Mouse (Mus musculus): Measurements from ENCODE around the gene Cldn5. TPM values are rescaled to one million over a fixed set of nuclear protein-coding genes. Genes with fewer than 3 reads are reported as not detected.
A peak's percentile ranks its signal among the peaks of the same experiment; 100 is the strongest.

Gene Cldn5
- polyA plus RNA-seq, 1 experiment from 2014 or later, result 130 TPM

DNA sequence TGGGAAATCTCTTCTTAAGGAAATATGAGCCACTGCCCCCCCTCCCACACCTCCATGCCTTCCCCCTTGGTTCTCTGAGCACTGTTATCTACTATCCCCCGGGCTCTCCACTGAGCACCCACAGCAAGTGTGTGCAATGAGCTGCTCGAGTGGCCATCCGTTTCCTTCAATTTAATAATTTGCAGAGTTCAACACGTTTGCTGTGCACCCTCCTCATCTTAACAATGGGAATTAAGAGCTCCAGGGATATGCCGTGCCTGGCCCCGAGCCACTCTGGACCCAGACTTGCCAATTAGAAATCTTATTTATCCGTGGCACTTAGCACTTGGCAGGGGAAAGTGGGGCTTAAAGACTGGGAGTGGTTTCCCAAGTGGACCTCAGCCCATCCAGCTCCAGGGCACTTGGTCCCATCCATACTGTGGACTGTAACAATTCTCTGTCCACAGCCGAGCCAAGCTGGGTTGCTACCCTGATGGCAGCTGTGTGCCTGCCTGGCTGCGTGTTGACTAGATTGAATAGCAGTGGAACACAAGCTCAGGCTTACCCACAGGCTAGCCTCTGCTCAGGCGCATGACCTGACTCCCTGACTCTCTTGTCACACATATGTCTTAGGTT lies 24.7 kb upstream of the Cldn5 start:
- peak; percentile 80 for ATAC-seq (ENCODE audit: low read depth)
- H3K27me3 ChIP-seq (ENCODE audit: control insufficient read depth, insufficient read depth, low read depth, low read length), result no peaks in the 10 kb centered on the region
- H3K36me3 ChIP-seq (ENCODE audit: control insufficient read depth, insufficient read depth, low read length), result no peaks in the 10 kb centered on the region
- no peaks in the 10 kb centered on the region for H3K9me3 ChIP-seq (ENCODE audit: control insufficient read depth, low read length)
- peaks cover 19% of the 10 kb centered on the region for H3K4me1 ChIP-seq (replicated peaks; ENCODE audit: control insufficient read depth, insufficient read depth, low read length)
- no peak overlapping the region for H3K9ac ChIP-seq (ENCODE audit: low read length)
- H3K4me3 ChIP-seq (ENCODE audit: low read length), result no peak overlapping the region
- no peak overlapping the region; the same call in 1 of the 2 replicates for H3K4me2 ChIP-seq (ENCODE audit: low read depth, low read length)
- H3K27ac ChIP-seq (ENCODE audit: low read length), result peak overlapping the region; percentile 59
- WGBS, result 48% methylated on average over 10 of the region's 10 CpGs

DNA sequence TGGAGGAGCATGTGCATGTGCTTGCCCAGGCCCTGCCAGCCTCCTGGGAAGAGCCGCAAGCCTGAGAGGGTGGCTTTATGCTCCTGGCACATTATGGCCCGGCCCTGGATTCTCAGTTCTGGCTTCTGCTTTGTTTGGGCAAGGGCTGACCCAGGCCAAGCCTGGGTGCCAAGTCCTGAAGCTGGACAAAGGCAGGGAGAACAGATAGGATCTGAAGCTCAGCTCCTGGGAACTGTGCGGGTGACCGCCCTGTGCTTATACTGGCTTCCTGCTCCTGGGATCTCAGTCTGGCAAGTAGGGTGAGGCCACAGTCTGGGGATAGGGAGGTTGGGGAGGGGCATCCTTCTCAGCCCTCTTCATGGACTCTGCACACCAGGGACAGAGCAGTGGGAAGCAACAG lies 14.9 kb upstream of the Cldn5 start:
- Histone ChIP-seq H3K27me3 (ENCODE audit: control insufficient read depth, insufficient read depth, low read depth, low read length) (no peaks in the 10 kb centered on the region), H3K9me3 (ENCODE audit: control insufficient read depth, low read length) (no peaks in the 10 kb centered on the region), H3K4me1 (replicated peaks; ENCODE audit: control insufficient read depth, insufficient read depth, low read length) (no peaks in the 10 kb centered on the region), H3K27ac (ENCODE audit: low read length) (no peak overlapping the region), H3K4me3 (ENCODE audit: low read length) (no peak overlapping the region), H3K9ac (ENCODE audit: low read length) (no peak overlapping the region), H3K4me2 (ENCODE audit: low read depth, low read length) (no peak overlapping the region), H3K36me3 (ENCODE audit: control insufficient read depth, insufficient read depth, low read length) (no peaks in the 10 kb centered on the region)
- peak; percentile 47; the same call in 1 of the 2 replicates for ATAC-seq (ENCODE audit: low read depth)
- 84% methylated on average over 4 of the region's 4 CpGs for WGBS

DNA sequence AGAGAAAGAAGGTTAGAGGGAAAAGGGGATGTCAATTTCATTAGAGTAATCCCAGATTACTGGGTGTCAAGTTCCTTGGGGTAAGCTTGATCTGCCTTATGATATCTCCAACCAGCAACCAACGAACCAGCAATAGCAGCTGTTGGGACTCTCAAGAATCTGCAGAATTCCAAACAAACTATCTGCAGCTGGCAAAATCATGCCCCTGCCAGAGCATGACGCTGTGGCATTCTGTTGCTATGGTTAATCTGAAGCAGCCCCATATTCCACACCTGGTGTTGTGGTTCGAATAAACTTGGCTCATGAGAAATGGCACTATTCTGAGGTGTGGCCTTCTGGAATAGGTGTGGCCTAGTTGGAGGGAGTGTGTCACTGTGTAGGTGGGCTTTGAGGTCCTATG lies 13.7 kb upstream of the Cldn5 start:
- H3K4me3 ChIP-seq (ENCODE audit: low read length), result no peak overlapping the region
- H3K27me3 ChIP-seq (ENCODE audit: control insufficient read depth, insufficient read depth, low read depth, low read length), result no peaks in the 10 kb centered on the region
- H3K4me2 ChIP-seq (ENCODE audit: low read depth, low read length), result no peak overlapping the region
- no peaks in the 10 kb centered on the region for H3K36me3 ChIP-seq (ENCODE audit: control insufficient read depth, insufficient read depth, low read length)
- no peaks in the 10 kb centered on the region for H3K9me3 ChIP-seq (ENCODE audit: control insufficient read depth, low read length)
- no peak for ATAC-seq (ENCODE audit: low read depth)
- WGBS, result 63% methylated on average over 3 of the region's 3 CpGs
- no peak overlapping the region for H3K27ac ChIP-seq (ENCODE audit: low read length)
- no peak overlapping the region for H3K9ac ChIP-seq (ENCODE audit: low read length)
- H3K4me1 ChIP-seq (replicated peaks; ENCODE audit: control insufficient read depth, insufficient read depth, low read length), result no peaks in the 10 kb centered on the region

- H3K27ac ChIP-seq (ENCODE audit: low read length), result no peak overlapping the region; the same call in 1 of the 2 replicates
- H3K4me2 ChIP-seq (ENCODE audit: low read depth, low read length), result no peak overlapping the region
- no peaks in the 10 kb centered on the region for H3K36me3 ChIP-seq (ENCODE audit: control insufficient read depth, insufficient read depth, low read length)
- no peak for ATAC-seq (ENCODE audit: low read depth)
- no peaks in the 10 kb centered on the region for H3K27me3 ChIP-seq (ENCODE audit: control insufficient read depth, insufficient read depth, low read depth, low read length)
- H3K4me3 ChIP-seq (ENCODE audit: low read length), result no peak overlapping the region
- WGBS, result 51% methylated on average over 4 of the region's 4 CpGs
- no peaks in the 10 kb centered on the region for H3K9me3 ChIP-seq (ENCODE audit: control insufficient read depth, low read length)
- H3K9ac ChIP-seq (ENCODE audit: low read length), result no peak overlapping the region
- H3K4me1 ChIP-seq (replicated peaks; ENCODE audit: control insufficient read depth, insufficient read depth, low read length), result no peaks in the 10 kb centered on the region
Measured at GRCm38 (mm10) chr16:18766390-18766789, 10.3 kb upstream of the Cldn5 start.

DNA sequence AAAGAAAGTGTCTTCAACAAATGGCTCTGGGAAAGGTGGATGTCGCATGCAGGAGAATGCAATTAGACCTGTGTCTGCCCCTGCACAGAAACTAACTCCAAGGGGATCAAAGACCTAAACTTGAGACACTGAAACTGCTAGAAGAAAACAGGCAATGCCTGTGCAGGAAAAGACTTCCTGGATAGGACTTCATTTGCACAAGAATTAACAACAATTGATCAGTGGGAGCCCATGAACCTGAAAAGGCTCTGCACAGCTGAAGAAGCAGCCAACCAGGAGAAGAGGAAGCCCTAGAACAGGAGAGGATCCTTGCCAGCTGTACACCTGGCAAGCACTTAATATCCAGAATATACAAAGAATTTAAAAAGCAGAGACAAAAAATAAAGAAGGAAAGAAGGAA lies 7.1 kb upstream of the Cldn5 start:
- WGBS, result 76% methylated on average over 1 of the region's 1 CpGs
- no peaks in the 10 kb centered on the region for H3K9me3 ChIP-seq (ENCODE audit: control insufficient read depth, low read length)
- no peaks in the 10 kb centered on the region for H3K36me3 ChIP-seq (ENCODE audit: control insufficient read depth, insufficient read depth, low read length)
- ATAC-seq (ENCODE audit: low read depth), result no peak
- no peaks in the 10 kb centered on the region for H3K27me3 ChIP-seq (ENCODE audit: control insufficient read depth, insufficient read depth, low read depth, low read length)
- no peaks in the 10 kb centered on the region for H3K4me1 ChIP-seq (replicated peaks; ENCODE audit: control insufficient read depth, insufficient read depth, low read length)
- H3K27ac ChIP-seq (ENCODE audit: low read length), result no peak overlapping the region
- H3K4me2 ChIP-seq (ENCODE audit: low read depth, low read length), result no peak overlapping the region
- no peak overlapping the region for H3K9ac ChIP-seq (ENCODE audit: low read length)
- no peak overlapping the region for H3K4me3 ChIP-seq (ENCODE audit: low read length)

DNA sequence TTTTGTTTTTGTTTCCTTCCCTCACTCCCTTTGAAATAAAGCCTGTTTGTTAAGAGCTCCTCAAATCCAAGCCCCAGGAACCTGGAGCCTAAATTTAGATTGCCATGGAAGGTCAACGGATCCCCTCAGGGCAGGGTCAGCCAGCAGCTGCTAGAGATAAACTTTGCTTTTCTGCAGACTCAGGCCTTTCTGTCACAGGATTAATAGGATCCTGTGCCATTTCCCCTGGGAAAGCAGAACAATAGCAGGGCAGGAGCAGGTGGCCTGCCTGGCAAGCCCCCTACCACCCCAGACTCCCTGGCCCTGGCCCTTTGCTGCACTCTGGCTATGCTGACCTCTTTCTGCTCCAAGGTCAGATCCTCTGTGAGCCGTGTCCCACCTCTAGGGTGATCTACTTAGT lies 2.7 kb upstream of the Cldn5 start:
- H3K27ac ChIP-seq (ENCODE audit: low read length), result peak overlapping the region; percentile 30
- H3K9me3 ChIP-seq (ENCODE audit: control insufficient read depth, low read length), result no peaks in the 10 kb centered on the region
- 19% methylated on average over 2 of the region's 2 CpGs for WGBS
- 0 out of 2 replicates have a peak, but pooled peaks have one; percentile 18 for ATAC-seq (ENCODE audit: low read depth)
- no peak overlapping the region for H3K9ac ChIP-seq (ENCODE audit: low read length)
- 0 out of 2 replicates have a peak, but pooled peaks cover 2% of the 10 kb centered on the region for H3K4me1 ChIP-seq (replicated peaks; ENCODE audit: control insufficient read depth, insufficient read depth, low read length)
- H3K4me3 ChIP-seq (ENCODE audit: low read length), result no peak overlapping the region
- H3K36me3 ChIP-seq (ENCODE audit: control insufficient read depth, insufficient read depth, low read length), result no peaks in the 10 kb centered on the region
- no peak overlapping the region for H3K4me2 ChIP-seq (ENCODE audit: low read depth, low read length)
- peaks cover 39% of the 10 kb centered on the region for H3K27me3 ChIP-seq (ENCODE audit: control insufficient read depth, insufficient read depth, low read depth, low read length)

GRCm38 (mm10) chr16:18775621-18776555 lies 759 bp upstream of the Cldn5 start:
- Histone ChIP-seq H3K9ac (ENCODE audit: low read length) (peak overlapping the region; percentile 44), H3K36me3 (ENCODE audit: control insufficient read depth, insufficient read depth, low read length) (no peaks in the 10 kb centered on the region), H3K4me1 (replicated peaks; ENCODE audit: control insufficient read depth, insufficient read depth, low read length) (0 out of 2 replicates have a peak, but pooled peaks cover 2% of the 10 kb centered on the region), H3K4me3 (ENCODE audit: low read length) (peak overlapping the region; percentile 35), H3K9me3 (ENCODE audit: control insufficient read depth, low read length) (no peaks in the 10 kb centered on the region), H3K27me3 (ENCODE audit: control insufficient read depth, insufficient read depth, low read depth, low read length) (peaks cover 39% of the 10 kb centered on the region), H3K4me2 (ENCODE audit: low read depth, low read length) (peak overlapping the region; percentile 53), H3K27ac (ENCODE audit: low read length) (peak overlapping the region; percentile 81)
- WGBS, result 39% methylated on average over 18 of the region's 18 CpGs
- peak; percentile 61 for ATAC-seq (ENCODE audit: low read depth)

- Histone ChIP-seq H3K4me2 (ENCODE audit: low read depth, low read length) (peak overlapping the region; percentile 70), H3K9me3 (ENCODE audit: control insufficient read depth, low read length) (no peaks in the 10 kb centered on the region), H3K27ac (ENCODE audit: low read length) (peak overlapping the region; percentile 50; the same call in 1 of the 2 replicates), H3K36me3 (ENCODE audit: control insufficient read depth, insufficient read depth, low read length) (0 out of 2 replicates have a peak, but pooled peaks cover under 1% of the 10 kb centered on the region), H3K4me3 (ENCODE audit: low read length) (peak overlapping the region; percentile 57), H3K27me3 (ENCODE audit: control insufficient read depth, insufficient read depth, low read depth, low read length) (peaks cover 39% of the 10 kb centered on the region), H3K9ac (ENCODE audit: low read length) (peak overlapping the region; percentile 70), H3K4me1 (replicated peaks; ENCODE audit: control insufficient read depth, insufficient read depth, low read length) (0 out of 2 replicates have a peak, but pooled peaks cover 2% of the 10 kb centered on the region)
- WGBS, result 2% methylated on average over 80 of the region's 80 CpGs
- peak; percentile 46 for ATAC-seq (ENCODE audit: low read depth)
Measured at GRCm38 (mm10) chr16:18777101-18778080, 744 bp downstream of the Cldn5 start.
